Mouse (Mus musculus) liver, postnatal 0 days (tissue): ENCODE data around the gene Dxo. TPM values are rescaled to one million over a fixed set of nuclear protein-coding genes. Genes with fewer than 3 reads are reported as not detected.

Experiments used
- ATAC-seq: fragments of 200-750 bp; cut with Nextera tagmentation; 2 replicates; pipeline ENCODE4 v1.8.0; 2017; ENCODE audit warnings: mild to moderate bottlenecking, moderate library complexity
- DNase-seq: peaks from one replicate; pipeline ENCODE4 v3.0.0-alpha.2; 2016
- H3K27ac ChIP-seq: fragments of 300-500 bp; sonication (generic); 2 replicates; pipeline ENCODE4 v1.5.1; 2014; ENCODE audit warnings: antibody characterized with exemption, moderate library complexity, mild to moderate bottlenecking, low read depth
- H3K27me3 ChIP-seq: fragments of 300-500 bp; sonication (generic); 2 replicates; pipeline ENCODE4 v1.6.1; 2014; ENCODE audit warnings: low read length, control low read depth, mixed read lengths; ENCODE audit not compliant: insufficient read depth
- H3K36me3 ChIP-seq: fragments of 300-500 bp; sonication (generic); replicated peaks from 2 replicates; pipeline ENCODE4 v1.6.1; 2014; ENCODE audit warnings: mild to moderate bottlenecking, control low read depth, low read length, moderate library complexity, mixed read lengths; ENCODE audit not compliant: insufficient read depth
- H3K4me1 ChIP-seq: fragments of 300-500 bp; sonication (generic); 2 replicates; pipeline ENCODE4 v1.6.1; 2014; ENCODE audit warnings: antibody characterized with exemption, mild to moderate bottlenecking, control low read depth; ENCODE audit not compliant: insufficient read depth
- H3K4me2 ChIP-seq: fragments of 300-500 bp; sonication (generic); 2 replicates; pipeline ENCODE4 v1.6.1; 2014; ENCODE audit warnings: low read depth, mild to moderate bottlenecking, low read length, moderate library complexity, mixed read lengths
- H3K4me3 ChIP-seq: fragments of 300-500 bp; sonication (generic); 2 replicates; pipeline ENCODE4 v1.5.1; 2014; ENCODE audit warnings: low read depth, low read length
- H3K9ac ChIP-seq: fragments of 300-500 bp; sonication (generic); replicated peaks from 2 replicates; pipeline ENCODE4 v1.6.1; 2014; ENCODE audit warnings: mild to moderate bottlenecking, moderate library complexity
- H3K9me3 ChIP-seq: fragments of 300-500 bp; sonication (generic); 2 replicates; pipeline ENCODE4 v1.6.1; 2016; ENCODE audit warnings: mild to moderate bottlenecking, control low read depth, low read length, mixed read lengths
- CTCF ChIP-seq: sonication (generic); IDR thresholded peaks from 2 replicates; pipeline ENCODE4 v1.5.1; 2016; ENCODE audit warnings: antibody characterized with exemption, low read depth
- EP300 ChIP-seq: IDR thresholded peaks from 2 replicates; pipeline ENCODE4 v1.6.1; 2016; ENCODE audit warnings: antibody characterized with exemption, low read depth, mild to moderate bottlenecking
- WGBS: fragments of 180-500 bp; shearing (Covaris S2); extraction: QIAGEN DNeasy Blood & Tissue Kit; methylation state at CpG from one replicate; pipeline ENCODE4 v1.1.7; 2014; ENCODE audit not compliant: insufficient replicate concordance; 5-methylcytosine and 5-hydroxymethylcytosine counted together
- polyA plus RNA-seq: library from polyadenylated mRNA; unstranded; fragments of >200 nt; fragmentation: Nextera tagmentation; extraction: Ambion mirVana; gene quantifications from 2 replicates; pipeline ENCODE4 v1.2.1, GENCODE M21; 2015

Gene Dxo
- polyA plus RNA-seq, 1 experiment from 2014 or later = 19.2 TPM

GRCm38 (mm10) chr17:34836155-34836855 lies 514 bp upstream of the Dxo start:
- H3K36me3 ChIP-seq = peaks cover 26% of the 10 kb centered on the region
- H3K27me3 ChIP-seq = no peaks in the 10 kb centered on the region
- peak overlapping the region; percentile 83 for H3K4me3 ChIP-seq
- peak overlapping the region; percentile 66 for H3K27ac ChIP-seq
- TF ChIP-seq CTCF = no peak
- TF ChIP-seq EP300 = no peak
- H3K4me2 ChIP-seq = peak overlapping the region; percentile 99
- no peaks in the 10 kb centered on the region for H3K9me3 ChIP-seq
- DNase-seq (no peak), ATAC-seq (peak; percentile 70)
- peak overlapping the region; percentile 71 for H3K9ac ChIP-seq
- WGBS = 6% methylated on average over 47 of the region's 48 CpGs
- H3K4me1 ChIP-seq = peaks cover 16% of the 10 kb centered on the region

DNA sequence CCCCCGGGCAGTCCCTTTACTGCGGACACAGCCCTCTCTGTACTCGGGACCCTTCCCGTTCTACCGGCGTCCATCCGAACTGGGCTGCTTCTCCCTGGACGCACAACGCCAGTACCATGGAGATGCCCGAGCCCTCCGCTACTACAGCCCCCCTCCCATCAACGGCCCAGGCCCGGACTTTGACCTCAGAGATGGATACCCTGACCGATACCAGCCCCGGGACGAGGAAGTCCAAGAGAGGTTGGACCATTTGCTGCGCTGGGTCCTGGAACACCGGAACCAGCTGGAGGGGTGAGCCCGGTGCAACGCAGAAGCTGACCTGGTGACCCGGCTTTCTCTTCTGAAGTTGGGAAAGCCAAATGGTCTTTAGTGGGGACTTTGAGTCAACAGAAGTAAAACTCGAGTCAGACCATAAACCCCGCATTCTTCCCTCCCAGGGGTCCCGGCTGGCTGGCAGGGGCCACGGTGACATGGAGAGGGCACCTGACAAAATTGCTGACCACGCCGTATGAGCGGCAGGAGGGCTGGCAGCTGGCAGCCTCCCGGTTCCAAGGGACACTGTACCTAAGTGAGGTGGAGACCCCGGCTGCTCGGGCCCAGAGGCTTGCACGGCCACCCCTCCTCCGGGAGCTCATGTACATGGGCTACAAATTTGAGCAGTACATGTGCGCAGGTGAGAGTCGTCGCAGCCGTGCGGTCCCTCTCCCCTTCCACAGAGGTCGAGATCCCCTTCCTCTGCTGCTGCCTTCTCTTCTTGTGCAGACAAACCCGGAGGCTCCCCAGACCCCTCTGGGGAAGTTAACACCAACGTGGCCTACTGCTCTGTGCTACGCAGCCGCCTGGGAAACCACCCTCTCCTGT lies 875 bp downstream of the Dxo start:
- Histone ChIP-seq H3K36me3 (peaks cover 31% of the 10 kb centered on the region), H3K4me1 (peaks cover 16% of the 10 kb centered on the region), H3K4me2 (peak overlapping the region; percentile 99), H3K27me3 (no peaks in the 10 kb centered on the region), H3K27ac (peak overlapping the region; percentile 75), H3K9ac (peak overlapping the region; percentile 71), H3K4me3 (peak overlapping the region; percentile 83), H3K9me3 (no peaks in the 10 kb centered on the region)
- 32% methylated on average over 43 of the region's 43 CpGs for WGBS
- TF ChIP-seq EP300 (no peak), CTCF (no peak)
- ATAC-seq (peak; percentile 18), DNase-seq (peak; percentile 38)

- WGBS = 89% methylated on average over 7 of the region's 7 CpGs
- Histone ChIP-seq H3K27me3 (no peaks in the 10 kb centered on the region), H3K9me3 (no peaks in the 10 kb centered on the region), H3K4me3 (no peak overlapping the region), H3K36me3 (peaks cover 40% of the 10 kb centered on the region), H3K4me2 (no peak overlapping the region), H3K9ac (no peak overlapping the region), H3K27ac (no peak overlapping the region), H3K4me1 (peaks cover 16% of the 10 kb centered on the region)
- no peak for TF ChIP-seq CTCF
- TF ChIP-seq EP300 = no peak
- no peak for DNase-seq
- no peak for ATAC-seq
Measured at GRCm38 (mm10) chr17:34838785-34839184, 2.0 kb downstream of the Dxo start.

- H3K27ac ChIP-seq = no peak overlapping the region
- peaks cover 13% of the 10 kb centered on the region for H3K4me1 ChIP-seq
- no peaks in the 10 kb centered on the region for H3K27me3 ChIP-seq
- peaks cover 47% of the 10 kb centered on the region for H3K36me3 ChIP-seq
- no peak overlapping the region for H3K9ac ChIP-seq
- ATAC-seq (no peak), DNase-seq (no peak)
- WGBS = 78% methylated on average over 6 of the region's 6 CpGs
- H3K4me3 ChIP-seq = no peak overlapping the region
- TF ChIP-seq CTCF (no peak), EP300 (no peak)
- H3K9me3 ChIP-seq = no peaks in the 10 kb centered on the region
- no peak overlapping the region for H3K4me2 ChIP-seq
Measured at GRCm38 (mm10) chr17:34840736-34841307, 4.0 kb downstream of the Dxo start.

GRCm38 (mm10) chr17:34844884-34845283 lies 8.1 kb downstream of the Dxo start:
- Histone ChIP-seq H3K36me3 (peaks cover 53% of the 10 kb centered on the region), H3K9me3 (no peaks in the 10 kb centered on the region), H3K4me1 (peaks cover 7% of the 10 kb centered on the region), H3K4me2 (no peak overlapping the region), H3K9ac (no peak overlapping the region), H3K27me3 (no peaks in the 10 kb centered on the region), H3K27ac (no peak overlapping the region), H3K4me3 (no peak overlapping the region)
- no peak for ATAC-seq
- no peak for DNase-seq
- 91% methylated on average over 13 of the region's 13 CpGs for WGBS
- TF ChIP-seq EP300 = no peak
- no peak for TF ChIP-seq CTCF

GRCm38 (mm10) chr17:34847192-34847591 lies 10.4 kb downstream of the Dxo start:
- H3K36me3 ChIP-seq = peaks cover 41% of the 10 kb centered on the region
- TF ChIP-seq CTCF (no peak), EP300 (no peak)

More at GRCm38 (mm10) chr17:34847192-34847591, 10.4 kb downstream of the Dxo start:
- DNase-seq (no peak), ATAC-seq (no peak)
- Histone ChIP-seq H3K4me3 (no peak overlapping the region), H3K9ac (no peak overlapping the region), H3K4me1 (peaks cover 13% of the 10 kb centered on the region), H3K4me2 (no peak overlapping the region), H3K9me3 (no peaks in the 10 kb centered on the region), H3K27me3 (no peaks in the 10 kb centered on the region), H3K27ac (no peak overlapping the region)
- WGBS = 90% methylated on average over 6 of the region's 6 CpGs
